Mouse (Mus musculus) embryo, embryonic 9.5 days (tissue): ENCODE data around the gene Smchd1.
A peak's percentile ranks its signal among the peaks of the same experiment; 100 is the strongest.
"Not testable (repeated sequence)": the region's sequence is repeated elsewhere in the genome, so short reads cannot be mapped to it uniquely, and the experiment has no call there.

Experiments
- DNase-seq: peaks from one replicate; pipeline ENCODE4 v3.0.0-alpha.2; 2017; ENCODE audit errors: extremely low spot score

Smchd1 gene

DNA sequence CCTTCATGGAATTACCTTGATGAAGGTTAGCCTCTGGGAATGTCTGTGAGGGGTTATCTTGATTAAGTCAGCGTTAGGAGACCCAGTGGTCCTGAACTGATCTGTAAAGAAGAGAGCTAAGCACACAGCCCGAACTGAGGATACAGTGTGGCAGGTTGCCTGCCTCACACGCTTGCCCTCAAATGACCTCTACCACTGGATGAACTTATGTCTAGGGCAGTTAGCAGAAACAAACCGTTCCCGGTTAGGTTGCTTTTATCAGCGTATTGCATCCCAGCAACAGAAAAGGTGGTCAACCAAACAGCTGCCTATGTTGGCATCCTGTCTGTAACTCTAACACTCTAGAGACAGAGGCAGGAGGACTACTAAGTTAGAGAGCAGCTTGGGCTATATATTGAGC lies 30.0 kb downstream of the Smchd1 start:
- DNase-seq: no peak

DNA sequence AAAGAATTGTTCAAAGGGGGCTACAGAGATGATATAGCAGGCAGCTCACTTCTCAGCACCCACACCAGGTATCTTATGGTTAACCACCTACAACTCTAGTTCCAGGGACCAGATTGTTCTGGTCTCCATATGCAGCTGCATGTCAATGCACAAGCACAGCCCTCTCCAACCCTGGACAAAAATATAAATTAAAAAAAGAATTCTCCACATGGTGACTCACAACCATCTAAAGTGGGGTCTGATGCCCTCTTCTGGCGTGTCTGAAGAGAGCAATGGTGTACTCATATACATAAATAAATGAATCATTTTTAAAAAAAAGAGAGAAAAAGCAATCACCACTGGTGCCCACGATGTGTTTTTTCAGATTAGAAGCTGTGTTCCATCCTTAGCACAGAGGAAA lies 30.4 kb downstream of the Smchd1 start:
- no peak for DNase-seq

DNA sequence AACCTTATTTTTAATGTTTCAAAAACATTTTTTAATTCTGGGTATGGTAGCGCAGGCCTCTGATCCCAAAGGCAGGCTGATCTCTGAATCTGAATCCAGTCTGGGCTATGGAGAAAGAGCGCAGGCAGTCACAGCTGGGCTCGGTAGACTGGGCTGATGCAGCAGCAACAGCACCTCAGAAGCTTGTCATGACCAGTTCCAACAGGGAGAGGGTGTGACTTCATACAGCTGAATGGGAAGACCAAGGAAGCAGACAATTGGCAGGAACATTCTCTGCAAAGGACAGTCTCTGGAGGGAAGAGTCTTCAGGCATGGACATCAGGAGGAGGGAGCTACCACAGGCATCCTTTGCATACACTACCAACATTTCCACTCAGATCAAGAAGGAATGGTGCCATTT lies 31.0 kb downstream of the Smchd1 start:
- no peak for DNase-seq

DNA sequence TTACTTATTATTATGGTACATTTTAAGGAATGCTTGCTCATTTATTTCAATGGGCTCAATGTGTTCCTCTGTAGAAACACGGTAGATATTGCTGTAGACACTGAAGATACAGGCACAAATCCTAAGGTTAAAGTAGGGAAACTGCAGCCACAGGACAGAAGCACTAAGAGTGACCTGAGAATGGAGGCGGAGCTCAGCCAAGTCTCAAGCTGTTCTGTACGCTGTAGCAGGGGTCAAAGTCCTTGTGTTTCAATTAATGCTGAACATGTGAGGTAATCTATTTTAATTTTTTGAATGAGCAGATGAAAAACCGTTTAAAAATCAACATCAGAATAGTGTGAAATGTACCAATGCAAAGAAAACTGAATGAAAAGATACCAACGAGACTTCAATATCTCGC lies 31.9 kb downstream of the Smchd1 start:
- DNase-seq: no peak

DNA sequence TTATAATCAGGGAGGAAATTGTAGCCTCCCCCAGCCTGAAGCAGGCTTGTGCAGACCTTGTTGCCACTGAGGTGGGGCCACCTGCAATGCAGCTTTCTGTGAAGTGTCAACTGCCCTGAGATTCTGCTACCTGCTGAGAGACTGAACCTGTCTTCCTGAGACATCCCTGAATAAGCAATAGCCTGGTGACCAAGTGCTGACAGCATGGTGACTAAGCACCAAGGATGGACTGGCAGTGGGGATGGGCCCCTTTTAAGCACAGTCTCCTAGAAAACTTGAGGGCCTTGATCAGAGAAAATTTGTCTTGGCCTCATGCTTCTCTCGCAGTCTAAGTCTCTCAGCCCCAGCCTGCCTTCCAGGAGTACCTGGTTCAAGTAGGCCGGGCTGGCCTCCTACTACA lies 52.6 kb downstream of the Smchd1 start:
- not testable (repeated sequence) for DNase-seq

DNA sequence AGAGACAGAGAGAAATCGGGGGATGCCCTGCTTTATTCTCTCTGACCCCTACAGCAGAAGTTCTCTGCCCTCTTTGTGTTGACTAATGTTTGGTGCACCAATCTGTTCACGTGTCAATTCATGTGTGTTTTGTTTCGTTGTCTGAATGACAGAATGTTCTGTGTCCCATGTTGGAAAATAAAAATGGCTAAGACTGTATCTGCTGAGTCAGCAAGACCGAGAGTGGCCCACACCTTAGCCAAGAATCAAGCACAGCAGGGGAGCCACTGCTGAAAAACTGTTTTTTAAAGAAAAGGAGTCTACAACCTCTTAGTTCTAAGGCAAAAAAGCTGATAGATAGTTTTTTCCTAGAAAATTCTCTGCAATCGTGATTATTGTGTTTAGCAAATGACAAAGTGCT lies 55.7 kb downstream of the Smchd1 start:
- DNase-seq: not testable (repeated sequence)

DNA sequence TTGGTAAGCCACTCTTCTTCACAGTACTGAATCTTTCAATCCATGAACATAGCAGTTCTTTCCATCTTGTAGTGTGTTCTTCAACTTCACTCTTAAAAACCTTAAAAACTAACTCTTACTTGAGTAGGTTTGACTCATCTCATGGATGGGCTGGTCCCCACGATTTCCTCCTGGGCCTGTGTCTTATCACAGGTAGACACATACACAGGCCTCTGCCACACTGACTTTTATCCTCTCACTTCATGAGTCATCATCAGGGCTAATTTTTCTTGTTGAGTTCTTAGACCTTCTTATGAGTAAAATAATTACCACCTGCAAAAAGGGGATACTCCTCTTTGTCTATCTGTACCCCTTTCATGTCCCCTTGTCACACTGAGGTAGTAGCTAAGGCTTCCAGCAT lies 58.1 kb downstream of the Smchd1 start:
- DNase-seq: no peak

DNA sequence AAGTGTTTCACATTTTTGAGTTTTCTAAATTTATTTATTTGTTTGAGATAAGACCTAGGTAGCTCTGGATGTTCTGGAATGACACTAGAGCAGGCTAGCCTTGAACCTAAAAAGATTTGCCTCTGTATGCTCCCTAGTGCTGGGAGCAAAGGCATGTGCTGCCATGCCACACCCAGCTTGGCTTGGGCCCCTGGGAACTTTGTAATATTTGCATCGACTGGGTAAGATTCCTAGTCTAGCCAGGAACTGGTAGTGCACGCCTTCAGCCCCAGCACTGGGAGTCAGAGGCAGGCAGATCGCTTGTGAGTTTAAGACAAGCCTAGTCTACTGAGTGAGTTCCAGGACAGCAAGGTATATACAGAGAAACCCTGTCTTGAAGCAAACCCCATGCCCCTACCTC lies 87.7 kb downstream of the Smchd1 start:
- no peak for DNase-seq

DNA sequence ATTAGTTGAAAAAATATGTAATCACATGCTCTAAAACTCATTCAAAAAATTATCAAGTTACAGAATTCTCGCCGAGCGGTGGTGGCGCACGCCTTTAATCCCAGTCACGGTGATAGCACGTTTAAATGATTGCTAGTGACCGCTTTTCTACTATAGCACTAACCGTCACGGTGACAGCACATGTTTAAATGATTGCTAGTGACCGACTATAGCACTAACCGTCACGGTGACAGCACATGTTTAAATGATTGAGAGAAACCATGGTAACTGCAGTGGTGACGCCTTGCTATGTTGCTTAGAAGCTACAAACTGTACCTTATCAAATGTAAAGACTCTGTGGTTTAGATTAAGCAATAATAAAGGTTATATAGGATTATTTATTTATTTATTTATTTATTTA lies 94.8 kb downstream of the Smchd1 start:
- DNase-seq: no peak

DNA sequence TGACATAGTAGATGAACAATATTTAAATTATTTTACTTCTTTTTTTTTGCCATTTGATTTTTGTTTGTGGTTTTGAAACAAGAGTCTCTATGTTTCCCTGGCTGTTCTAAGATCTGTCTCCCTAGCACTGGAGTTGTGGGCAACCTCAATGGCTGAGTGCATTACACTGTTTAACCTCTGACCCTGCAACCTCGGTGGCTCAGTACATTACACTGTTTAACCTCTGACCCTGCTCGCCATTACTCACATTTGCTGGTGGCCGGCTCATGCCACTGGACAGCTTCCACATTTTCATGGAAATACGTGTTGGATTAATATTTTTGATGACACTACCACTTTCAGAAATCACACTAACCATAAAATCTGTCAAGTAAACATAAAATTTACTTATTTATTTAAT lies 97.2 kb downstream of the Smchd1 start:
- peak; percentile 4 for DNase-seq

DNA sequence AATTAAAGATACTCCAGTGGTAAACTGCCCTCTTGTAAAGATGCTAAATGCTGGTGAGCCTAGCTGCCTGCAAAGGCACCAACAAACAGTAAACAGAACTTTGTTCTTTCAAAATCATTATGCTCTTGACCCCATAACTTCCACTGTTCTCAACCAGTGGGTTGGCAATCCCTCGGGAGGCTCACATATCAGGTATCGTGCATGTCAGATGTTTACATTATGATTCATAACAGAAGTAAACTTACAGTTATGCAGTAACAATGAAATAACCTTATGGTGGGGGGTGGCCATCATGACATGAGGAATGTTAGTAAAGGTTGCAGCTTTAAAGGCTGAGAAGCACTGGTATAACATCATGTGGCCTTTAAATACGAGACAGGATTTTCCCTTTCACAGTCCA lies 119.6 kb downstream of the Smchd1 start:
- DNase-seq: no peak

DNA sequence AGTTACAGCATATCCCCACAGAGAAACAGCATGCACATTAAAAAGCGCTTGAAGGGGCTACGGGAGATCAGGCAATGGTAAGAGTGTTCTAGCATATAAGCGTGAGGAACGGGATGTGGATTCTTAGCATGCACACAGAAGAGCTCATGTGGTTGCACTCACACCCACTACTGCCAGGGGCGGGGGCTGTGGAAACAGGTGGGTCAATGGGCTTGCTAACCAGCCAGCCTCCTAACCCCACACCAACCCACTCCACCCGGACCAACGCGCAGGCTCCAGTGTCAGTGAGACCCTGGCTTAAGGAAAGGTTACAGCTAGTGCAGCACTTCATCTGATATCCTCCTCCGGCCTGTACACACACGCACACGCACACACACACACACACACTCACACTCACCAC lies 120.9 kb downstream of the Smchd1 start:
- no peak for DNase-seq

DNA sequence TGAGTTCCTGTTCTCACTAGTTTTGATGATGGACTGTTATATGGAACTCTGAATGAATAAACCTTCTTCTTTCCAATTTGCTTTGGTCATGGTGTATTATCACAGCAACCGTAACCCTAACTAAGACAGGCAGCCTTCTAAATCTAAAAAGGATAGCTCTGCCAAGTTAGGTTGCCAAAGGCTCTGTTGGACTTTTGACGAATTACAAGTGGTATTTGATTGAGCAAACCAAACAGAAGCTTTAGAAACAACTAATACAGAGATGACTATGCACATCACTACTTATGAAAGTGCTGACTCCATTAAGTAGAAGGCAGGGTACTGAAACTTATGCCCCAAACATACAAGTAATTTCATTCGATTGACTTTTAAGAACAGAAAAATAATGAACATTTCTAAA lies 127.0 kb downstream of the Smchd1 start:
- DNase-seq: no peak

DNA sequence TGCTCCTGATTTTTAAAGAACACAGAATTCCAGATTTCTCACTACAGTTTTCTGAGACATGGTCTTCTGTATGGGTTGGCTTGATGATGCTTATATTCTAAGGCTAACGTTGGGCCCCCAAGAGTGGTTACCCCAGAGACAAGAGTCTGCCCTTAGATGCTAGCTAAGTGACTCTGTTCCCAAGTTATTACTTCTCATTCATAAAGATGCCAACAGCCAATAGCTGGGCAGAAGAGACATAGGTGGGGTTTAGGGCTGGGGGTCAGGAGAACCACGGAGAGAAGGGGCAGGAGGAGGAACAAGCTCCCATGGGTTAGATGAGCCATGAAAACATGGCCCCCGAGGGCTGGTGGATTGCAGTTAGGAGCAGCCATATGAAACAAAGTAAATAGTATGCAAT lies 133.1 kb downstream of the Smchd1 start:
- no peak for DNase-seq

DNA sequence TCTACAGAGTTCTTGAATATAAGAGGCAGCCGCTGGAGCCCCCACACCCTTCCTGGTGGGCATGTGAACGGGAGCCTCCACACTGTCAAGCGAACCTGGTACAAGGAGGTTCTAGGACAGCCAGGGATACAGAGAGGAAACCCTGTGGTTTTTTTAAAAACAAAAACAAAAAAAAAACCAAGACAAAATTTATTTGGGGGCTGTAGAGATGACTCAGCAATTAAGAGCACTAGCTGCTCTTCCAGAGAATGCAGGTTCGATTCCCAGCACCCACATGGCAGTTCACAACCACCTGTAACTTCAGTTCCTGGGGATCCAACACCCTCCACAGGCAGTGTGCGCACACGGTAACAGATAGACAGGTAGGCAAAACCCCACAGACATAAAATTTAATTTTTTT lies 136.5 kb downstream of the Smchd1 start:
- no peak for DNase-seq

DNA sequence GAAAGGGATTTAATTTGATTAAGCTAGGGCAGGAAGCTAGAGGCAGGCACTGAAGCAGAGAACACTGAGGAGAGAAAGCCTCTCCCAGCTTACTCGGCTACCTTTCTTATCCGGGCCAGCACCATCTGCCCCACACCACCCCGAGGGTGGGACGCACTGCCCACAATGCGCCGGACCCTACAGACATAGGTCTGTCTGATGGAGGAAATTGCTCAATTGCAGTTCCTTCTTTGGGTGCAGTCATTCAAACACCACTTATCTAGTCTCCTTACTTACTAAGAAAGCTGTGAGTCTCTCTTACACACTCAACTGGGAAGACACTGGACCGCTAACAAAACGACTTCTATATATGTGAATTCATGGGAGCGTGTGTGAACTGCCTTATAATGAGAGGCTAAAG lies 137.6 kb downstream of the Smchd1 start:
- DNase-seq: no peak

DNA sequence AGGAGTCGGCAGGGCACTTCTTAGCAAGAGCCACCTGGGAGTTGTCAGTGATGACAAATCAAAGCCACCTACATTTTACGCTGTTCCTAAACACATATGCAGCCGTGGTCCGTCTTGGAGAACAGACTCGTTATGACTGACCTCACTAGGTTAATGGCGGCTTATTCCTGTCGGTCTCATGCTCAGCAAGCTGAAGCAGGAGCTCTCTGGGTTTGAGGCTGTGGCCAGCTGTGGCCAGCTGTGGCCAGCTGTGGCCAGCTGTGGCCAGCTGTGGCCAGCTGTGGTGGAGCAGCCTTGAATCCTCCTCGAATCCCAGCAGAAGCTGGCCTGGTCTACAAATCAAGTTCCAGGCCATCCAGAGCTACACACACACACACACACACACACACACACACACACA lies 138.7 kb downstream of the Smchd1 start:
- DNase-seq: no peak

DNA sequence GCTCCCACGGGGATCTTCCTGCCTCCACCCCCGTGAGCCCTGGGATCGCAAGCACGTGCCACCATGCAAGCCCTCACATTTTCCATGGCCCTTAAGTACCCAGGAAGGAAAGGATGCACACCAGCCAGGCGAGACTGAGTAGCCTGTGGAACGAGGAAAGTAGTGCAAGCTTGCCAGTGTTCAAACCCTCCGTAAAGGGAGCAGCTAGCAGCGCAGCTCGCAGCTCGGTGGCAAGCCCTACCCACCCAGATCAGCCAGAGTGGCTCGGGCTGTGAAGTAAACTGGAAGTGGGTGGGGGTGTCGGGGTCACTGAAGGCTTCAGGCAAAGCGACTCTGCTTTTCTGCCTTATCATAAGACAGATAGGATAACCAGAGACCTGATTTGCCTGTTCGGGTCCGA lies 142.8 kb downstream of the Smchd1 start:
- no peak for DNase-seq

DNA sequence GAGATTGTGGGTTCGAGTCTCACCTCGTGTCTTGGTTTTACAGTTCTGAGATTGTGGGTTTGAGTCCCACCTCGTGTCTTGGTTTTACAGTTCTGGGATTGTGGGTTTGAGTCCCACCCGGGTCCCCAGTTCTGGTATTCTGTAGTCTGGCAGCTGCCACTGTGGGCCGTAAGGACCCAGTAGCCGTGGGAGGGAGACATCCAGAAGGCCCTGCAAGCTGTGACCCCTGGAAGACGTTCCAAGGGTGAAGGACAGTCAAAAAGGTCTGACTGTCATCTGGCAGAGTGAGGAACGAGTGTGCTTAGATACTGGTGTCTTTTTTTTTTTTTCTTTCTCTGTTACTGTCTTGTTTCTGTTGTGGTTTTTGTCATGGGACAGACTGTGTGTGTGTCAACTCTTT lies 154.4 kb downstream of the Smchd1 start:
- DNase-seq: not testable (repeated sequence)

DNA sequence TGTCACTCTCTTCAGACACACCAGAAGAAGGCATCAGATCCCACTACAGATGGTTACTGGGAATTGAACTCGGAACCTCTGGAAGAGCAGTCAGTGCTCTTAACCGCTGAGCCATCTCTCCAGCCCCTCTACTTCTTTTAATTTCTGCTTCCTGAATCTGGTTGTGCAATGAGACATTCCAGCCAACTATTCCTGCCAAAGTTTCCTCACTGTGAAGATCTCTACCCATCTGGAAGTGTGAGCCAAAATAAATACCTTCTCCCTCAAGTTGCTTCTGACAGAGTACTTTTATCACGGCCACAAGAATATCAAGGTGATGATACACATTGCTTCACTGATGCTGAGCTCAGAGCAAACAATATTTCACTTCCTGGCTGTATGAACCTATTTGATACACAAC lies 155.8 kb downstream of the Smchd1 start:
- no peak for DNase-seq

DNA sequence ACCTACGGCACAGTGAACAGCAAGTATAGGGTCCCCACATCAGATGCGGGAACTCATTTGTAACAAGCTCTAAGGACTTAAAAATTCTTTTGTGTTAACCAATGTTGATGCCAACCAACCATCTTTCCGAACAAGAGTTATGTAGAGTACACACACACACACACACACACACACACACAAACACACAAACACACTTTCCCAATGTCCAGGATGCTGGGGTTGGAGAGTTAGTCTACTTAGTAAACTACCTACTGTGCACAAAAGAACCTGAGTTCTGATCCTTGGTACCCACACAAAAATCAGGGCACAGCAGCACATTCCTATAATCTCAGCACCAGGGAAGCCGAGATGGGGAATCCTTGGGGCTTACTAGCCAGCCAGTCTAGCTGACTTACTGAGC lies 157.6 kb downstream of the Smchd1 start:
- no peak for DNase-seq

DNA sequence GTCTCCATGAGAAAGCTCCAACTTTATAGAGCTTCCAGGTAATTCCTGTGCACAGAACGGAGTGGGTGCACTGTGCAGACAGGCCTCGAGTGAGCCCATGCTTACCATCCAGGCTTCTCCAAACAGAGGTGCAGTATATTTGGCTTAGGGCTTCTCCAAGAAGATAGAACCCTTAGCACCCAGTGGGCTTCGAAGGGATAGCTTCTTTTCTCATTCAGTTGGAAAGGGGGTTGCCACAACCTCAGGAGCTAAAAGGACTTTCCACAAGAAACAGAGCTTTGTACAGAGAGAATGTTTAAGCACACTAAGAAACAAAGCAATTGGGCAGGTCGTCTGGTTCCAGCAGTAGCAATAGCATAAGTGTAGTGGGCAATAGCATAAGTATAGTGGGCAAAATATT lies 160.8 kb downstream of the Smchd1 start:
- no peak for DNase-seq

DNA sequence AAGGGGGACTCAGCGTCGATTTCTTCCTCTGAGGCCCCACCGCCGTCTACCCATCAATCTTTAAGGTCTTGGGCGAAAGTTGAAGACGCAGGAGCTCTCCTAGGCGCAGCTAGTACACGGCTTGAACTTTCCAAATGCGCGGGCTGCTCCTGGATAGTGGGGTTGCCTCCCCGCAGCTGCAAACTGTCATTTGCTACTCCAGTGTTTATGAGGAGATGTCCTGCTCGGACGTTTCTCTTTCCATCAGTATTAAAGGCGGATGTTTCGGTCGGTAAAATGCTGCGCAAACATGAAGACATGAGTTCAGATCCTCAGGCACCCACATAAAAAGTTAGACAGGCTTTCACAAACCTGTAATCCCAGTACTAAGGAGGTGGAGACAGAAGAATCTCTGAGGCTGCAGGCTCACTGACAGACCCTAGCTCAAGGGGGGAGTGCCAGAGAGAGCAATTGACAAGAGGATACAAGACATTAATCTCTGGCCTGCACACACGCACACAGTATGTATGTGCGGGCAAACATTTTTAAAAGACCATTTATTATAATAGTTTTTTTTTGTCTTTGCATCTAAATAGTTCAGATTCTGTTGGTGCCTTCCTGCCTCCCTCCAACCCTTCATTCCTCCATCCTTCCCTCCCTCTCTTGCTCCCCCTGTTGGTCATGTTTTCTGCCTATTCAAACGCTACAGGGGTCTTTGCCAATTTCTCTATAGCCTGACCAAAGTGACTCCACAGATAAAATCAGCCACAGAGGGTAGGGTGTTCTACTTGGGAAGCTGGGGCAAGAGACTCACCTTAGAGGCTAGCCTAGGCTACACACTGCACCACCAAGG lies 163.6 kb downstream of the Smchd1 start, which contains the start of gene Emilin2:
Emilin2 (minus strand) TSS at position 639 of the 832 bp plus-strand sequence.
- peak; percentile 68 for DNase-seq
